Mouse (Mus musculus): ENCODE data around the gene 5730455P16Rik.

DNA sequence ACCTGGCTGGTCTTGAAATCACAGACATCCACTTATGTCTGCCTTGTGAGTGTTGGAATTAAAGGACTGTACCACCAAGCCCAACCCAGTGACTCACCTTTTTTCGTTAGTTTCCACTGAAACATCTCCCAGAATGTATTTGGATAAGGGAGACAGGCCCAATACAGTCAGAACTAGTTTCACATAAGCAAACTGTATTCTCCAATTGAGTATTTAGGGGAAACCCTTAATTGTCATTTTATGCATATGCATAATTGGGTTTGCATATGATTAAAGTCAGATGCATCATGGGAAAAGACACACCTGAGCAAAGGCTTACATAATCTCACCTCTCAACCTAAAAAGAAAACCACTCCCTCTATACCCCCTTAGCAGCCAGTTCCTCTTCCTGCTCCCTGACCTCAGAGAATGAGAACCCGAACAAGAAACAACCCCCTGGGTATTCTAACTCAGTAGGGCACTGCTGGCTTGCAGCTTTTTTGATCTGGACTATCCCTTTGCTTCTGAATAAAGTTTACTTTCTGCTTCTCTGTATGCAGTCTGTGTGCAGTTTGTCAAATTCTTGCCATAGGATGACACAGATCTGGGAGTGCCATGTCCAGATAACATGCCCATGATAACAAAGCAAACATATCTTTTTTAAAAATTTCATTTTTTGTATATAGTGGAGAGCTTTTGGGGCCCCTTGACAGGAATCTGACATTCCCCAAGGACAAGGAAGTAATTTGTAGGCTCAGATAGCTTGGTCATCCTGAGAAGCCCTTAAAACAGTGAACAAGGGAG, 42.6 kb upstream of the 5730455P16Rik start:
- TF ChIP-seq CTCF (IDR thresholded peaks at IDR 0.05; ENCODE audit: extremely low read depth, insufficient read depth, low read length) (no peak), POLR2A (IDR thresholded peaks at IDR 0.05; ENCODE audit: extremely low read depth, insufficient read depth, low read length) (no peak)
